Mouse (Mus musculus) kidney, adult 18-20 months (tissue): ENCODE measurements around the gene Usp54.

Source experiments
- DNase-seq: peaks from one replicate; pipeline ENCODE4 v3.0.0; 2021

Gene Usp54

GRCm38 (mm10) chr14:20640644-20641437 is at the start of gene Usp54:
Gene Usp54, minus strand, starts transcription at chr14:20641063.
- peak; percentile 97 for DNase-seq

GRCm38 (mm10) chr14:20689009-20689408 is 48.1 kb upstream of the Usp54 start:
- no peak for DNase-seq

DNA sequence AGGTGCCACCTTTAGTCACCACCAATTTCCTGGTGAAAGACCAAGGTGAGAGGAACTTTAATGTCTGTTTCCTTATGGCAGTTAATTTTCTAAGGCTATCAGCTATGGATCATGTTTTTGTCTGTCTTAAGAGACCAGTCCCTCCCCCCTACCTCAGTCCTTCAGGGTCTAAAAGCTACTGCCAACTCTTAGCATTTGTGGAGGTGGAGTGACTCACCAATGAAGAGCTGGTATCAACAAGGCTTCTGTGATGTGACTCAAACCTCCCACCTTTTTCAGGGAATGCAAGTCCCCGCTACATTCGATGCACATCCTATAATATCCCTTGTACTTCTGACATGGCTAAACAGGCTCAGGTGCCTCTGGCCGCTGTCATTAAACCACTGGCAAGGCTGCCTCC is 45.7 kb upstream of the Usp54 start:
- no peak for DNase-seq

GRCm38 (mm10) chr14:20682498-20682897 is 41.6 kb upstream of the Usp54 start:
- DNase-seq = peak; percentile 54

DNA sequence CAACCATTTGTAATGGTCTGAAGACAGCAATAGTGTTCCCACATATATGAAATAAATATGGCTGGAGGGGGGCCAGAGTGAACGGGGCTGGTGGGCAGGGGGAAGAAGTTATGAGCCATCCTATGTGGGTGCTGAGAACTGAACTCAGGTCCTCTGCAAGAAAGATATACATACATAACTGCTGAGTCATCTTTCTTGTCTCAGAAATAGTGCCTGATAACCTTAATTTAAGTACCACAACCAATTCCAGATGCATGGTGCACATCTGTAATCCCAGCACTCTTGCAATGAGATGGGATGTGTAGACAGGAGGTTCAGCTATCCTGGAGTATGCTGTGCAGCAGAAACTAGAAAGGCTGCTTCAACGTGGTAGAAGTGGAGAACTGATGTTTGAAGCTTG is 40.9 kb upstream of the Usp54 start:
- DNase-seq = no peak

GRCm38 (mm10) chr14:20677906-20678305 is 37.0 kb upstream of the Usp54 start:
- DNase-seq = no peak

GRCm38 (mm10) chr14:20674064-20674833 is 33.4 kb upstream of the Usp54 start, which contains the start of gene Sec24c:
Gene Sec24c, plus strand, starts transcription at chr14:20674308.
- peak; percentile 95 for DNase-seq

DNA sequence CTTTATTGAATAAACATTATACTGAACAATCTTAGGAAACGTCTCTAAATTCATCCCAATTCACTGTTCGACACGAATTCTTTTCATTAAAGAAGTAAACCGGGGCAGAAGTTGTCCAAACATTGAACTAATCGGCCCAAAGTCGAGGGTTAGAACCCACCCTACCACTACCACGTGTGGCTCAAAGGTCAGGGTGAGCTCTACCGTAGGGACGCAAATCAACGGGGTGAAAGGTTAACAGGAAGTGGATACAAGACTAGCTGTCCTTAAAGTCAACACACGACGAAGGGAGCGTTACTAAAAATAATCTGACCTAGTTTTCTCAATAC is 32.8 kb upstream of the Usp54 start:
- DNase-seq = peak; percentile 69

- peak; percentile 54 for DNase-seq
These were observed 32.1 kb upstream of the Usp54 start for GRCm38 (mm10) chr14:20672990-20673389.

- DNase-seq = peak; percentile 44
These were observed 27.4 kb upstream of the Usp54 start, which contains the start of gene Synpo2l for GRCm38 (mm10) chr14:20668154-20668810. Gene Synpo2l, minus strand, starts transcription at chr14:20668354.

GRCm38 (mm10) chr14:20667469-20667868 is 26.6 kb upstream of the Usp54 start:
- DNase-seq = no peak

- DNase-seq = no peak
These were observed 23.6 kb upstream of the Usp54 start for GRCm38 (mm10) chr14:20664436-20664835.

DNA sequence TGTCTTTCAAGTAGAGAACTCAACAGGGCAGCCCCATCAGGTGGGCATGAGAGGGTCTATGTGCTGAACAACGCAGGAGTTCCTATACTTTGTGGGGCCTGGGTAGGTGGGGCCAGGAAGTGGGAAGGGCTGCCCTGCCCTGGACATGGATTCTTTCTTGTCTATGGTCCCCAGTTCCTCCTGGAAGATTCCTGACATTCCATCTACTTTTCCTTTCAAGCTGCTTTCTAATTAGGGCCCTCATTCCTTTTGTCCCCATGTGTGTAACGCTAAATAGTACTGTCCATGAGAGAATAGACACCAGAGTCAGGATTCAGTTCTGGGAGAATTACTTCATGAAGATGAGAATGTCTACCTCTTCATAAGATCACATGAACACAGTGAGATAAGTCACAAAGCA is 22.7 kb upstream of the Usp54 start:
- no peak for DNase-seq

DNA sequence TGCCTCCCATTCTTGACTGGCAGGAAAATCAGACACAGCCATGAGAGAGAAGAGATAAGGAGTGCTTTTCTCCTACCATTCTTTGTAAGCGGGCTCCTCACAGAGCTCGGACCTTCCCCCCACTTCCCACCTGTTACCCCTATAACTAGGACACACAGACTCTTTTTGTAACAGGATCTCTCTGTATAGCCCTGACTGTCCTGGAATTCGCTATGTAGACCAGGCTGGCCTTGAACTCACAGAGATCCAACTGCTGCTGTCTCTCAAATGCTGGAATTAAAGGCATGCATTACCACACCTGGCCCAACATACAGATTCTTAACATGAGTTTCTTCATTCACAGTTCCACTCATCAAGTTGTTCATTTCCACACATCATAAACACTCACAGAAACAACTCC is 21.9 kb upstream of the Usp54 start:
- no peak for DNase-seq

DNA sequence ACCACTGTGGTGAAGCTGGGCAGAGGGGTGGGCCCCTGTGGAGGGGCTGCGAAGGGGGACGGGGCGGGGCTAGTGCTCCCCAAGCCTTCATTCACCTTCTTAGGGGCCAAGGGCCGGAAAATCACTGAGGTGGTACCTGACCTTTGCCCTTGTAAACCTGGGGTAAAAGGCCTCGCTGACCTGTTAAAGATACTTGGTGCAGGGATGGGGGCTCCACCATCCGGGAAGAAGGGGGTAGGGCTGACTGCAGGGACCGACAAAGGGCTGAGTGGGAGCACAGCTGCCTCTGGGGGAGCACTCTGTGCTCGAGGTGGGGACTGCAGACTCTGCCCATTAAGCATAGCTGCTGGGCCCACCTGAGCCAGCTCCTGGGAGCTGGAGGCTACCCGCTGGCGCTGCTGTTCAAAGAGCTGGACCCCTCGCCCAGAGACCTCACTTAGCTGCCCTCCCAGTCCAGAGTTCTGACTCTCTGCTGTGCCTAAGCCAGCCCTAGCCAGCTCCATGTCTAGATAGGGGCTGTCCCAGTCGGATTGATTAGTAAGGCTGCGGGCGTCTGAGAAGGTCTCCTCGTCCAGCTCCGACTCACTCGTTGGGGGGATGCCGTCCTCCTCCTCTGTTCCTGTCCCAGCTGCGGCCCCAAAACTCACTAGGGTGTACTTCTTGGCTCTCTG is 20.9 kb upstream of the Usp54 start:
- no peak for DNase-seq

GRCm38 (mm10) chr14:20660827-20661660 is 20.2 kb upstream of the Usp54 start:
- DNase-seq = peak; percentile 94

- no peak for DNase-seq
These were observed 18.8 kb upstream of the Usp54 start for GRCm38 (mm10) chr14:20659687-20660086.

- DNase-seq = no peak
These were observed 18.0 kb upstream of the Usp54 start for GRCm38 (mm10) chr14:20658902-20659301.

DNA sequence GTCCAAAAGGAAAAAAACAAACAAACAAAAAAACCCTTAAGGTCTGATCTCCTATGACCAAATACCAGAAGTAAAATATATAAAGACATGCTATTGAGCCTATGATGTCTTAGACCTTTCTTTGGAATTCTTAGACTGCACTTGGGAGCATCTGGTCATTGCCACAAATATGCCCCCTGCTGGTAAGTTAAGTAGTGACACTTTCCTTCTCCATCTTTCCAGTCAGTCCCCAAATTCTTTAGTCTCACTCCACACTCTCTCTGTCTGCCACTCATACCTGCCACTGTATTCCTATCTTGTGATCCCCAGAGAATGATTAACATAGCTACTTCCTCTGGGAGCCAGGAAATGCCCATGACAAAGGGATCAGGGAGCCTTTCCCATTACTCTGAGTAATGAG is 17.5 kb upstream of the Usp54 start:
- no peak for DNase-seq

GRCm38 (mm10) chr14:20656361-20656760 is 15.5 kb upstream of the Usp54 start, which contains the start of gene Myoz1:
Gene Myoz1, minus strand, starts transcription at chr14:20656540.
- no peak for DNase-seq

DNA sequence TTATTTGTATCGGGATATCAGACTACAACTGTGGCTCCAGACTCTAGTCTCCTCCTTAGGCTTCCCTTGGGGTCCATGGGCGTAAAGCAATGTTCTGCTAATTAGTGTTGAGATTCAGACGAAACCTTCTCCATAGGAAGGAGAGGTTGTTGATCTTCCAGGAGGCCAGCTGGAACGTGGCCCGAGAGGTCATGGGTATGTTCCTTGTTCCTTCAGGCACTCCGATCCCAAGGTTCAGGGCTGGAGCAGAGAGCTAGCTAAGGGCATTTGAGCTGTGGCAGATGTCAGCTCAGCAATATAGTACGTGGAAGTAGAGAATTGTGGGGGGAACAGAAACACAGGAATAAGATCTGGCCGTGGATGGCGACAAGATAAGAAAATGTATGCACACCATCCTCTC is 14.9 kb upstream of the Usp54 start:
- no peak for DNase-seq
